Comparison of ENCODE assay signal across 8 mouse cellular contexts in the genomic region with DNA sequence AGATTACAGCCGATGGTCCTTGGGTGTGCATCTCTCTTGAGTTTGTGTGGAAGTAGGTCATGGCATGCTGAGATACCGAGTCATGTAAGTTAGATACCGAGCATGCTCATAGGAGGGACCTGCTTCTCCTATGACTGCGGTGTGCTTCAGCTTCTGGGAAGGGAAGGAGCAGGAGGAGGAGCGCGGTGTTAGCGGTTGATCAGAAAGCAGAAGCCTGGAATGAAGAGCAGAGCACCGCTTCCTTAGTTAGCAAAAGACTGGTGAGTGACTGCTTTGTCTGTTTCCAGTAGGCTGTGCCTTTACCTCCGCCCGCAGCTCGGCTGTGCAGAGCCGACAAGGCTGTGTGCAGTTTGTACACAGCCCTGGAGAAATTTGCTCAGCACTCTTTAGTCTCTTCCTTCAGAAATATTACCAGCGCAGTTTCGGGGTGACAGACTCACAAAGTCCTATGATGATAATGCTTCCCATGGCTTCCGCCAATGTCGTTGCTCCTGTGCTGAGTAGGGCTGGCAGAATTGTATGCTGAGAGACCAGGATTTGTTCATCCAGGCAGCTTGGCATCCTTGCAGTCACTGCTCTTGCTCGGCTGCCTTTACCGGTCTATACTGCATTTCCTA.
A peak's percentile ranks its signal among the peaks of the same experiment; 100 is the strongest.
DNase-seq lines count a peak whose midpoint lies in the region; ATAC-seq and TF ChIP-seq lines count a peak whose summit lies in the region.
"Had no signal": no experiment of that assay in that cellular context is flagged by ENCODE, and none has a peak within 500 bp of the region (broad histone marks: within the 10 kb centered on the region; RNA-seq: fewer than 3 reads in every experiment).

No protein-coding gene starts in this region.

- H3K36me3 ChIP-seq in liver, embryonic 11.5 days (ENCODE audit: control insufficient read depth, insufficient read depth, low read length), result no peaks in the 10 kb centered on the region
- H3K36me3 ChIP-seq in hindbrain, postnatal 0 days (ENCODE audit: insufficient read depth, low read length), result no peaks in the 10 kb centered on the region

- no peaks in the 10 kb centered on the region for H3K9me3 ChIP-seq in liver, embryonic 11.5 days (ENCODE audit: control insufficient read depth, low read length)
- H3K9me3 ChIP-seq in hindbrain, postnatal 0 days (ENCODE audit: low read length), result no peaks in the 10 kb centered on the region

- H3K27ac ChIP-seq in liver, embryonic 11.5 days (ENCODE audit: low read depth, low read length), result no peak overlapping the region
- peak overlapping the region; percentile 49; the same call in 1 of the 2 replicates for H3K27ac ChIP-seq in hindbrain, postnatal 0 days
- H3K27ac ChIP-seq: macrophage had no signal

- TF ChIP-seq CTCF in hindbrain, postnatal 0 days (IDR thresholded peaks at IDR 0.05; ENCODE audit: low read depth), result no peak

- no peak overlapping the region for H3K9ac ChIP-seq in liver, embryonic 11.5 days (ENCODE audit: low read depth, low read length)
- no peak overlapping the region for H3K9ac ChIP-seq in hindbrain, postnatal 0 days (replicated peaks; ENCODE audit: low read length)

- H3K4me2 ChIP-seq in liver, embryonic 11.5 days, result no peak overlapping the region
- H3K4me2 ChIP-seq in hindbrain, postnatal 0 days (ENCODE audit: low read depth, low read length), result peak overlapping the region; percentile 45

- H3K4me3 ChIP-seq in liver, embryonic 11.5 days (ENCODE audit: low read depth, low read length), result no peak overlapping the region
- H3K4me3 ChIP-seq in hindbrain, postnatal 0 days (ENCODE audit: low read length), result peak overlapping the region; percentile 14; the same call in 1 of the 2 replicates

- 74% methylated on average over 18 of the region's 18 CpGs for WGBS in liver, embryonic 11.5 days
- 57% methylated on average over 18 of the region's 18 CpGs for WGBS in hindbrain, postnatal 0 days

- no peak for DNase-seq in liver, embryonic 11.5 days (ENCODE audit: low spot score)
- DNase-seq in liver, result no peak
- DNase-seq in cerebellum, postnatal 25 days, result peak; percentile 73 to 76
- DNase-seq in hindbrain, postnatal 0 days (ENCODE audit: low spot score), result peak; percentile 31
- DNase-seq in right cerebral cortex, postnatal 25 days, result peak; percentile 54
- no peak for DNase-seq in frontal cortex, postnatal 10 days (ENCODE audit: low spot score in 2 of 2)
- DNase-seq in embryo, embryonic 10.5 days (ENCODE audit: low spot score), result no peak

- 0 out of 2 replicates have a peak, but pooled peaks have one; percentile 27 for ATAC-seq in liver, embryonic 11.5 days (replicated peaks; ENCODE audit: low FRiP score)
- peak; percentile 66 for ATAC-seq in hindbrain, postnatal 0 days

- no peaks in the 10 kb centered on the region for H3K27me3 ChIP-seq in liver, embryonic 11.5 days (replicated peaks; ENCODE audit: control insufficient read depth, insufficient read depth, low read length)
- no peaks in the 10 kb centered on the region for H3K27me3 ChIP-seq in hindbrain, postnatal 0 days (ENCODE audit: insufficient read depth, low read length)

- peaks cover 2% of the 10 kb centered on the region; the same call in 1 of the 2 replicates for H3K4me1 ChIP-seq in liver, embryonic 11.5 days (replicated peaks; ENCODE audit: control insufficient read depth, insufficient read depth, low read length)
- peaks cover 8% of the 10 kb centered on the region; the same call in 1 of the 2 replicates for H3K4me1 ChIP-seq in hindbrain, postnatal 0 days (ENCODE audit: insufficient read depth, low read length)

Comparison
In these comparisons a context has a peak if more than half of its experiments do, and no peak if none do; other contexts are left out.
1. DNase-seq: peak in cerebellum, postnatal 25 days (2 of 2), hindbrain, postnatal 0 days (single experiment) and right cerebral cortex, postnatal 25 days (single experiment); none in liver, embryonic 11.5 days (single experiment), liver (single experiment), frontal cortex, postnatal 10 days (0 of 2) and embryo, embryonic 10.5 days (single experiment).